Mouse (Mus musculus) kidney, adult 2 months (tissue): ENCODE measurements at regions not wholly inside any gene's neighbourhood (a gene's known extent, or its start where the extent isn't known, plus 50 kb on each side); places are given as distances from the start of the nearest gene placed in this dataset.

Source experiments
- CTCF ChIP-seq: fragments of 200-500 bp; conservative IDR thresholded peaks from 2 replicates; pipeline ENCODE4 v1.5.1; 2011; ENCODE audit warnings: low read depth, mild to moderate bottlenecking, control low read depth, low read length, moderate library complexity, mixed read lengths; ENCODE audit not compliant: insufficient read depth, insufficient read length
- POLR2A ChIP-seq: fragments of 200-500 bp; IDR thresholded peaks from one replicate; pipeline ENCODE4 v1.6.1; 2011; ENCODE audit warnings: low read depth, low read length, control low read depth

DNA sequence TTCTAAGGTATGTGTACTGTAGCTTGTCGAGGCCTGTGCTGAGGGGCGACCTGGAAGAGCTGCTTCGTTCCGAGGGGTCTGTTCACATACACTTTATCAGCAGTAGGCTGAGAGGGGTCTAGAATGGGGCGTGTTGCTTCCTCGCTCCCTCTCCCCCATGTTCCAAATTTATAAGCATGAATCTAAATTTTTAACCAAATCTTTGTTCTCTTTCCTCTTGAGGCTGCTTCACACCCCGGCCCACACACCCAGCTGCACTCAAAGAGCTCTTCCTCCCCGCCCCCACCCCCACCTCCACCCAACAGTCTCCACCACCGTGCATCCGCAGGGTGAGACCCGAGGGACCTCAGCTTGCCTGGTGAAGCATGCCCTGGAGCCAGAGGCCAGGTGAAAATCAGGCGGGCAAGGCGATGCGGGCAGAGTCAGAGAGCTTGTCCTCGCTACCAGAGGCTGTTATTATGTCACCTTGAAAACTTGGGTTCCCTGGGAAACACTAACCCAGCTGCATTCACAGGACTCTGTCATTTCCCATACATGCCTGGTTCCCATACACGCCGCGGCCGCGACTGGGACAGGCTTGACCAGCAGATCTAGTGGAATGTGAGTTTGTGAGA lies 77.1 kb upstream of the Mrps9 start:
- TF ChIP-seq POLR2A = no peak
- TF ChIP-seq CTCF = no peak
